Mouse (Mus musculus): ENCODE measurements around the gene Stpg3. TPM values are rescaled to one million over a fixed set of nuclear protein-coding genes. Genes with fewer than 3 reads are reported as not detected.

Gene Stpg3
- total and polyA plus RNA-seq, 3 experiments: not detected

GRCm38 (mm10) chr2:25193330-25193770 lies 21.1 kb downstream of the Stpg3 start (continued):
- 0 out of 2 replicates have a peak, but pooled peaks have one; percentile 26 for TF ChIP-seq IRF4 (IDR thresholded peaks at IDR 0.05; ENCODE audit: low read depth, low read length)
- TF ChIP-seq CHD2 (IDR thresholded peaks at IDR 0.05; ENCODE audit: low read length): 0 out of 2 replicates have a peak, but pooled peaks have one; percentile 31
- no peak for TF ChIP-seq RCOR1 (conservative IDR thresholded peaks at IDR 0.05; ENCODE audit: low read depth, low read length)
- TF ChIP-seq NRF1 (IDR thresholded peaks at IDR 0.05; ENCODE audit: low read depth, low read length): no peak
- peak; percentile 87 for TF ChIP-seq MYC (IDR thresholded peaks at IDR 0.05; ENCODE audit: low read depth, low read length)
- TF ChIP-seq ELF1 (IDR thresholded peaks at IDR 0.05; ENCODE audit: low read depth, low read length): peak; percentile 60
- TF ChIP-seq ZC3H11A (IDR thresholded peaks at IDR 0.05; ENCODE audit: low read depth, low read length): peak; percentile 24; the same call in 1 of the 2 replicates

DNA sequence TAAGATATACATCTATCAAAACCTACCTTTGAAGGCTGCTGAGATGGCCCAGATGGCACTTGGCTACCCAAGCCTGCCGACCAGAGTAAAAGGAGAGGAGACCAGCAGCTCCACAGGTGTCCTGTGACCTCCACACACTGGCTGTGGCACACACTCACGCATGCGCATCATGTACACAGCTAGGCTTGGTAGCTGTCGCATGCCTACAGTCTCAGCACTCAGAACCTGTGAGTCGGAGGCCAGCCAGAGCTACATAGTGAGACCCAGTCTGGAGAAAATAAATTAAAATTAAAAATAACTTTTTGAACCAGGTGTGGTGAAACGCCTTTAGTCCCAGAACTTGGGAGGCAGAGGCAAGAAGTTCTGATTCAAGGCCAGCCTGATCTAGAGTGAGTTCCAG lies 26.6 kb downstream of the Stpg3 start:
- in situ Hi-C loops (cut with MboI; ENCODE audit: low pct_ligation_motif_present, low pct_unique_long_range_greater_than_20kb, low sequenced_read_pairs) (no loop called here), dilution Hi-C loops (cut with MboI; ENCODE audit: extremely low pct_ligation_motif_present, extremely low pct_unique_long_range_greater_than_20kb, low sequenced_read_pairs) (no loop called here)
- no peak for DNase-seq (ENCODE audit: extremely low read depth)
- H3K4me3 ChIP-seq (replicated peaks in 1 of 3; ENCODE audit: low read depth in 2 of 3, low read length in 2 of 3, poor library complexity in 1 of 3): no peak overlapping the region
- no peak overlapping the region for H3K9ac ChIP-seq (ENCODE audit: insufficient read depth, low read depth)
- H3K27ac ChIP-seq (ENCODE audit: insufficient read depth, low read depth): no peak overlapping the region
- H3K79me2 ChIP-seq (replicated peaks; ENCODE audit: control insufficient read depth, extremely low read depth, insufficient read depth, poor library complexity, severe bottlenecking): 0 out of 2 replicates have a peak, but pooled peaks cover 1% of the 10 kb centered on the region
- peaks cover 12 to 29% of the 10 kb centered on the region in 2 experiments for H3K4me1 ChIP-seq (ENCODE audit: control insufficient read depth in 1 of 2, insufficient read depth in 2 of 2)
- H3K27me3 ChIP-seq (replicated peaks): peaks cover 32% of the 10 kb centered on the region
- TF ChIP-seq USF2 (conservative IDR thresholded peaks at IDR 0.05; ENCODE audit: low read depth, low read length) (no peak), SIN3A (IDR thresholded peaks at IDR 0.05; ENCODE audit: low read length) (no peak), ELF1 (IDR thresholded peaks at IDR 0.05; ENCODE audit: low read depth, low read length) (no peak), MAX (IDR thresholded peaks at IDR 0.05; ENCODE audit: low read length) (no peak), E2F4 (IDR thresholded peaks at IDR 0.05; ENCODE audit: insufficient replicate concordance, low read depth, low read length) (no peak), PAX5 (IDR thresholded peaks at IDR 0.05; ENCODE audit: low read length) (no peak), IRF4 (IDR thresholded peaks at IDR 0.05; ENCODE audit: low read depth, low read length) (no peak)
- H3K36me3 ChIP-seq (replicated peaks in 1 of 2; ENCODE audit: control insufficient read depth in 1 of 2, insufficient read depth in 1 of 2, low read length in 1 of 2): peaks cover 0 to 3% of the 10 kb centered on the region in 2 experiments
- H3K4me2 ChIP-seq (ENCODE audit: insufficient read depth, low read depth, poor library complexity, severe bottlenecking): no peak overlapping the region
- H3K9me3 ChIP-seq (replicated peaks; ENCODE audit: low read length): no peaks in the 10 kb centered on the region

- Histone ChIP-seq H3K4me3 (replicated peaks in 1 of 3; ENCODE audit: low read depth in 2 of 3, low read length in 2 of 3, poor library complexity in 1 of 3) (peak overlapping the region in 1 of 3 experiments; percentile 52), H3K9me3 (replicated peaks; ENCODE audit: low read length) (peaks cover 2% of the 10 kb centered on the region), H3K27me3 (replicated peaks) (peaks cover 41% of the 10 kb centered on the region), H3K9ac (ENCODE audit: insufficient read depth, low read depth) (no peak overlapping the region), H3K27ac (ENCODE audit: insufficient read depth, low read depth) (no peak overlapping the region), H3K4me1 (ENCODE audit: control insufficient read depth in 1 of 2, insufficient read depth in 2 of 2) (peaks cover 12 to 31% of the 10 kb centered on the region in 2 experiments), H3K36me3 (replicated peaks in 1 of 2; ENCODE audit: control insufficient read depth in 1 of 2, insufficient read depth in 1 of 2, low read length in 1 of 2) (peaks cover 0 to under 1% of the 10 kb centered on the region in 2 experiments), H3K79me2 (replicated peaks; ENCODE audit: control insufficient read depth, extremely low read depth, insufficient read depth, poor library complexity, severe bottlenecking) (no peaks in the 10 kb centered on the region), H3K4me2 (ENCODE audit: insufficient read depth, low read depth, poor library complexity, severe bottlenecking) (peak overlapping the region; percentile 58)
- dilution Hi-C loops (cut with MboI; ENCODE audit: extremely low pct_ligation_motif_present, extremely low pct_unique_long_range_greater_than_20kb, low sequenced_read_pairs) (no loop called here), in situ Hi-C loops (cut with MboI; ENCODE audit: low pct_ligation_motif_present, low pct_unique_long_range_greater_than_20kb, low sequenced_read_pairs) (no loop called here)
- no peak for DNase-seq (ENCODE audit: extremely low read depth)
- TF ChIP-seq CHD1 (IDR thresholded peaks at IDR 0.05; ENCODE audit: low read depth, low read length) (0 out of 2 replicates have a peak, but pooled peaks have one; percentile 25), BHLHE40 (IDR thresholded peaks at IDR 0.05; ENCODE audit: low read depth, low read length) (no peak)
Observed at GRCm38 (mm10) chr2:25186575-25186930, 27.9 kb downstream of the Stpg3 start.
